Mouse (Mus musculus) stomach, embryonic 15.5 days (tissue): Measurements from ENCODE around the gene Mrps9. TPM values are rescaled to one million over a fixed set of nuclear protein-coding genes. Genes with fewer than 3 reads are reported as not detected.
"Not testable (repeated sequence)": the region's sequence is repeated elsewhere in the genome, so short reads cannot be mapped to it uniquely, and the experiment has no call there.

Experiments used
- ATAC-seq: fragments of 200-750 bp; cut with Nextera tagmentation; 2 replicates; pipeline ENCODE4 v1.8.0; 2017; ENCODE audit warnings: low read depth, moderate number of reproducible peaks, moderate TSS enrichment; ENCODE audit not compliant: insufficient read depth, low FRiP score
- H3K27ac ChIP-seq: fragments of 300-500 bp; sonication (generic); 2 replicates; pipeline ENCODE4 v1.5.1; 2015; ENCODE audit warnings: mild to moderate bottlenecking, inconsistent platforms
- H3K27me3 ChIP-seq: fragments of 300-500 bp; sonication (generic); replicated peaks from 2 replicates; pipeline ENCODE4 v1.6.1; 2015; ENCODE audit warnings: inconsistent platforms
- H3K36me3 ChIP-seq: fragments of 300-500 bp; sonication (generic); 2 replicates; pipeline ENCODE4 v1.6.1; 2015; ENCODE audit warnings: inconsistent platforms
- H3K4me1 ChIP-seq: fragments of 300-500 bp; sonication (generic); 2 replicates; pipeline ENCODE4 v1.6.1; 2015; ENCODE audit warnings: inconsistent platforms
- H3K4me2 ChIP-seq: fragments of 300-500 bp; sonication (generic); 2 replicates; pipeline ENCODE4 v1.6.1; 2015; ENCODE audit warnings: mild to moderate bottlenecking, inconsistent platforms
- H3K4me3 ChIP-seq: fragments of 300-500 bp; sonication (generic); replicated peaks from 2 replicates; pipeline ENCODE4 v1.5.1; 2015; ENCODE audit warnings: inconsistent platforms
- H3K9ac ChIP-seq: fragments of 300-500 bp; sonication (generic); 2 replicates; pipeline ENCODE4 v1.6.1; 2015; ENCODE audit warnings: inconsistent platforms
- H3K9me3 ChIP-seq: fragments of 300-500 bp; sonication (generic); 2 replicates; pipeline ENCODE4 v1.6.1; 2016; ENCODE audit warnings: inconsistent platforms
- WGBS: fragments of 180-500 bp; shearing (Covaris S2); methylation state at CpG from one replicate; pipeline ENCODE4 v1.1.7; 2015; 5-methylcytosine and 5-hydroxymethylcytosine counted together
- polyA plus RNA-seq: library from polyadenylated mRNA; unstranded; fragments of >200 nt; fragmentation: Nextera tagmentation; extraction: Ambion mirVana; gene quantifications from 2 replicates; pipeline ENCODE4 v1.2.1, GENCODE M21; 2015

Gene Mrps9
- polyA plus RNA-seq, 1 experiment from 2014 or later: 48.8 TPM

DNA sequence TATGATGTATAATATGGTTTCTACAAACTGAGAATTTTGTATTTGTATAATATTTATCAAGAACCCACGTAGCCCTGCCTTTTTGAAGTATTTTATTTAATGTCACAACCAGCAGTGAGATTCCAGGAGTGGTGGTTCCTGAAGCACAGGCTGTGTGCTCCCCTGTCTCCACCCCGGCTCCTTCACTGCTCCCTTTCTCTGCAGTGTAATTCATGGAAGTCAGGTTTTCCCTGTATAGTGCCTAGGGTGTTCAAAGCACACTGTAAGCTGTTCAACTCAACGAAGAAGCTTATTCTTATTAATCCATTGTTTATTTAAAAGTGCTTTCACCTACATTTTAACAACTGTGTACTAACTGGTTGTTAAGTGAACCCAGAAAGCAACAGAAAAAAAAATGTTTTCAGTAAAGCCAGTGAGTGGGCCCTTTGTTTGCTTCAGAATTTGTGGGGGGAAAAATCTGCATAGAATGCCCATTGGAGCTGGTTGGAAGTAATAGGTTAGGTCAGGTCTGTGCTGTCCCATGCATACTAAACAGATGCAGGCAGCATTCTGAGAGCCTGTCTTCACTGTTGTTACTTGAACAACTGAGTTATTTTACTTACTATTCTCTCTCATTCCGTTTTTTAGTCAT is 25.5 kb downstream of the Mrps9 start:
- H3K36me3 ChIP-seq: no peaks in the 10 kb centered on the region
- ATAC-seq: no peak
- H3K27ac ChIP-seq: no peak overlapping the region
- no peaks in the 10 kb centered on the region for H3K27me3 ChIP-seq
- H3K9me3 ChIP-seq: no peaks in the 10 kb centered on the region
- no peak overlapping the region for H3K9ac ChIP-seq
- no peak overlapping the region for H3K4me2 ChIP-seq
- H3K4me3 ChIP-seq: no peak overlapping the region
- 67% methylated on average over 4 of the region's 4 CpGs for WGBS
- H3K4me1 ChIP-seq: no peaks in the 10 kb centered on the region

DNA sequence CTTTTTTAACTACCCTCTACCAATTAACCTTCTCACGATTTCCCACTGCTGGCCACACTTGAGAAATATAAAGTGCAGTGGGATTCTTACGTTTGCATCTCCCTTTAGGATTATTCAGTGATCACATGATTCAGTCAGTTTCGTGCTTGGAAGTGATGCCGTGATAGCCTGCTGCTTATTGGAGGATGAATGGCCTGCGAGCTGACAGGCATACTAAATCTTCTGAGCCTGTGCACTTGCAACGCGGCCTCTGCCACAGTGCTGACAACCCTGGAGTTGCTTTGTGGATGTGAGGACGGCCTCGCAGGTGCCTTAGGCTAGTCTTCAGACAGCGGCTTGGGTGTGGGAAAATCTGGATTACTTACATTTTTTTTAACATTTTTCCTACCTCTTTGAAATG is 26.2 kb downstream of the Mrps9 start:
- no peak overlapping the region for H3K4me2 ChIP-seq
- no peaks in the 10 kb centered on the region for H3K4me1 ChIP-seq
- no peak overlapping the region for H3K4me3 ChIP-seq
- H3K9ac ChIP-seq: no peak overlapping the region
- no peaks in the 10 kb centered on the region for H3K36me3 ChIP-seq
- 74% methylated on average over 10 of the region's 10 CpGs for WGBS
- ATAC-seq: no peak
- H3K27ac ChIP-seq: no peak overlapping the region
- no peaks in the 10 kb centered on the region for H3K9me3 ChIP-seq
- H3K27me3 ChIP-seq: no peaks in the 10 kb centered on the region

DNA sequence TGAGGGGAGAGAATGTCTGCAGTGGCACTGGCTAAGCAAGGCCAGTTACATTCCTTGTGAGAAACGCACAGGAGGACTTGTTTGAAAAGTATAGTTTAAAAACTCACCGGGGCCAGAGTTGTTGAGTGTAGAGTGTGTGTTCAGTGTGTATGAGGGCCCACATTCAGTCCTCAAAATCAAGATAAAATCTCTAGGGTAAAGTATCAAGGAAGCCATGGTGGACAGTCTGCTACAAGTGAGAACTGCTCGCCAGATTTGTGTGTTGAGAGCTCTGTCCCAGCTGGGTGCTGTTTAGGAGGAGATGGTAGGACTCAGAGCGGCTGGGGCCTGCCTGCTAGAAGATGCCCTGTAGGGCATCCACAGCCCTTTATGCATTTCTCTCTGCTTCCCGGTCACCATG is 27.8 kb downstream of the Mrps9 start:
- Histone ChIP-seq H3K27me3 (no peaks in the 10 kb centered on the region), H3K9ac (no peak overlapping the region), H3K9me3 (no peaks in the 10 kb centered on the region), H3K36me3 (no peaks in the 10 kb centered on the region), H3K27ac (no peak overlapping the region), H3K4me2 (no peak overlapping the region), H3K4me1 (no peaks in the 10 kb centered on the region), H3K4me3 (no peak overlapping the region)
- WGBS: 86% methylated on average over 5 of the region's 5 CpGs
- ATAC-seq: no peak

DNA sequence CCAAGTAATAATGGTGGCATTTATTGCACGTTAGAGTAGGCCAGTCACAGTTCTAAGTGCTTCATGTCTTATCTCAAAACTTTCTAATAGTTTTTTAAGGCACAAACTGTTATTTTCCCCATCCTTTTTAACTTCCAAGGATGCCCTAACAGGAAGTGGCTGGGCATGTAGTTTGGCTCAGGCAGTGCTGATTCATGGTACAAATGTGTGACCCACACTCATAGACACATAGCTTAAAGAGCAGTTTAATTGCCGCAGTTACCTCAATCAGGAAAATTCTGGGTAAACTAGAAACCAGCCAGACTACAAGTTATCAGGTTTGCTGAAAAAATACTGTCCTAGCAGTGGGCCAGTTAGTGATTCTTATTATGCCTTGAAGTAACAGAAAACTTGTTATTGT is 31.2 kb downstream of the Mrps9 start:
- no peak for ATAC-seq
- no peak overlapping the region for H3K4me3 ChIP-seq
- 94% methylated on average over 2 of the region's 2 CpGs for WGBS
- H3K9me3 ChIP-seq: no peaks in the 10 kb centered on the region
- H3K4me2 ChIP-seq: no peak overlapping the region
- no peaks in the 10 kb centered on the region for H3K27me3 ChIP-seq
- no peaks in the 10 kb centered on the region for H3K36me3 ChIP-seq
- H3K4me1 ChIP-seq: no peaks in the 10 kb centered on the region
- H3K27ac ChIP-seq: no peak overlapping the region
- no peak overlapping the region for H3K9ac ChIP-seq

DNA sequence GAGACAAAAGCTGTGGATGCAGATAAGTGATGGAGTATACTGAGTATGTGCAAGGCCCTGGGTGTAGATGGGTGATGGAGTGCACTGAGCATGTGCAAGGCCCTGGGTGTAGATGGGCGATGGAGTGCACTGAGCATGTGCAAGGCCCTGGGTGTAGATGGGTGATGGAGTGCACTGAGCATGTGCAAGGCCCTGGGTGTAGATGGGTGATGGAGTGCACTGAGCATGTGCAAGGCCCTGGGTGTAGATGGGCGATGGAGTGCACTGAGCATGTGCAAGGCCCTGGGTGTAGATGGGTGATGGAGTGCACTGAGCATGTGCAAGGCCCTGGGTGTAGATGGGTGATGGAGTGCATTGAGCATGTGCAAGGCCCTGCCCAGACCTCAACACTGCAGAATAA is 32.4 kb downstream of the Mrps9 start:
- H3K4me1 ChIP-seq, H3K4me3 ChIP-seq, H3K9me3 ChIP-seq, H3K9ac ChIP-seq, H3K27me3 ChIP-seq, H3K27ac ChIP-seq, H3K36me3 ChIP-seq, H3K4me2 ChIP-seq, ATAC-seq: not testable (repeated sequence)
- 94% methylated on average over 1 of the region's 2 CpGs for WGBS

DNA sequence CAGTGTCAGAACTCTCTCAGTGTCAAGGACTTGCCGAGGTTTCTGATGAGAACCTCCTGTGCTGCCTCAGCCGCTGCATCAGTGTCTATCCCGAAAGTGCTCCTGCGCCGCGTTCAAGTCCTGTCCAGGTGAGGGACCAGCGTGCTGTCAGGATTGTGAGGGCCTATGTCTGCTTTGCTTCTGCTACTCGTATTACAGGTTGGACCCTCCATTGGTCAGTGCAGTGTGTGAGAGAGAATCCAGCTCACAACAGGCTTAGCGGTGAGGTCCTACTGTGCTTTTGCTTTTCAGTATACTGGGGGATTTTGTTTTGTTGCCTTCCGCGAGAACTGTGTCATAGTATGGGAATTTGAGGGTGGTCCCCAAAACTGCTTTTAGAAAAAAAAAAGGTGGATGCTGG is 36.8 kb downstream of the Mrps9 start:
- H3K9me3 ChIP-seq: no peaks in the 10 kb centered on the region
- no peak overlapping the region for H3K27ac ChIP-seq
- H3K4me3 ChIP-seq: no peak overlapping the region
- H3K4me1 ChIP-seq: 0 out of 2 replicates have a peak, but pooled peaks cover 4% of the 10 kb centered on the region
- WGBS: 90% methylated on average over 11 of the region's 11 CpGs
- H3K4me2 ChIP-seq: no peak overlapping the region
- H3K9ac ChIP-seq: no peak overlapping the region
- no peak for ATAC-seq
- no peaks in the 10 kb centered on the region for H3K27me3 ChIP-seq
- no peaks in the 10 kb centered on the region for H3K36me3 ChIP-seq

DNA sequence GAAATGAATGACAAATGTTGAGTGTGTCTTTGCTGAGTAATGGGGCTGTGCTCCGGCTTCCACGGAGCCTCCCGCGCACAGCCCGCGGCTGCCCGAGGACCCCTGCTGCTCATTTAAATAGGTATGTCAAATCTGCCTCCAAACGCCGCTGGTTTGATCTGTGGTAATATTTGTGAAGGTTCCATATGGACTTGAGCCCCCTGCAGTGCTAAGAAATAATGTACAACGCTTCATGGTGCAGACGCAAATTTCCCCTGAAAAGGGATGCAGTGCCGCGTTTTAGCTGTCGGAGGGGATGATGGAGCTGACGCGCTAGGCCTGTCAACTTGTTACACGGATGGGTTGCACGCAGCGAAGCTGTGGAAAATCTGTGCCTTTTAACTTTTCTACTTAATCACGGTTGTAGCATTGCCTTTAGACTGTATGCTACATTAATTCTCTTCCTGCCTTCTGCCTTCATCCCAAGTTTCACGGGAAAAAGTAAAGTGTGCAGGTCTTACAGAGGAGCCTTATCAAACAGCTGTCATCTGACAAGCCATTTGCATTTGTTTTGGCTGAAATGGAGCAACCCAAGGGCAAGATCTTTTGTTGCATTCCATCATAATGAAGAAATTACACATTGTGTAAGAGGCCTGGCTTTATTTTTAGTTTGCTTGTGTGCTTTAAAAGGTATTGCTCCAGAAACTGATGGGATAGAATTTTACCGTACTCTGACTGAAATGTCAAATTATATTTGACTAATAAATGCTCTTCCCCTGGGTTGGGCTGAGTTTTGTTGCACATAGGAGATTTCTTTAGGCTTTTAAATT is 37.7 kb downstream of the Mrps9 start:
- Histone ChIP-seq H3K9me3 (no peaks in the 10 kb centered on the region), H3K4me1 (0 out of 2 replicates have a peak, but pooled peaks cover 4% of the 10 kb centered on the region), H3K27ac (no peak overlapping the region), H3K4me3 (no peak overlapping the region), H3K36me3 (no peaks in the 10 kb centered on the region), H3K27me3 (no peaks in the 10 kb centered on the region), H3K4me2 (no peak overlapping the region), H3K9ac (no peak overlapping the region)
- ATAC-seq: no peak
- WGBS: 52% methylated on average over 22 of the region's 22 CpGs

DNA sequence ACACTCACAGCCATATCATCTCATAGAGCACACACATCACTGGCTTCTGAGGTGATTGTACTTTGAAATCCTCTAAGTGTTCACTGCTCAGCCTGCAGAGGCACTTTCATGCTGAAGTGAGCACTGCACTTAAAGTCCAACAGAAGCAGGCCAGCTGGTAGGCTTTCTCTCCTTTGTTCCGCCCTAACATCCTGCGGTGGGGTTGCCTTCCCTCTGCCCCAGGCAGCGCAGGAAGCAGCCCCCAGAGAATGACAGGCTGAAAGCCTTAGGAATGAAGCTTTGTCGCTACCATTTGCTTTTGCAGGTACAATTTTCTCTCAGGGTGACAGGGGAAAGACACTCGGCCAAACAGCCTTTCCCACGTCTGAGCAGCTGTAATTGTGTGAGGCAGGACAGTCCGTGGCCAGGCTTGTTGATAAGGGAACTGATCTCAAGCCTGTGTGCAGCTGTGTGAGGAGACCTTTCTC is 38.4 kb downstream of the Mrps9 start:
- H3K4me1 ChIP-seq: 0 out of 2 replicates have a peak, but pooled peaks cover 4% of the 10 kb centered on the region
- no peak overlapping the region for H3K4me3 ChIP-seq
- no peak overlapping the region for H3K9ac ChIP-seq
- H3K9me3 ChIP-seq: no peaks in the 10 kb centered on the region
- WGBS: 48% methylated on average over 7 of the region's 7 CpGs
- no peaks in the 10 kb centered on the region for H3K27me3 ChIP-seq
- ATAC-seq: no peak
- no peaks in the 10 kb centered on the region for H3K36me3 ChIP-seq
- no peak overlapping the region for H3K4me2 ChIP-seq
- no peak overlapping the region for H3K27ac ChIP-seq

DNA sequence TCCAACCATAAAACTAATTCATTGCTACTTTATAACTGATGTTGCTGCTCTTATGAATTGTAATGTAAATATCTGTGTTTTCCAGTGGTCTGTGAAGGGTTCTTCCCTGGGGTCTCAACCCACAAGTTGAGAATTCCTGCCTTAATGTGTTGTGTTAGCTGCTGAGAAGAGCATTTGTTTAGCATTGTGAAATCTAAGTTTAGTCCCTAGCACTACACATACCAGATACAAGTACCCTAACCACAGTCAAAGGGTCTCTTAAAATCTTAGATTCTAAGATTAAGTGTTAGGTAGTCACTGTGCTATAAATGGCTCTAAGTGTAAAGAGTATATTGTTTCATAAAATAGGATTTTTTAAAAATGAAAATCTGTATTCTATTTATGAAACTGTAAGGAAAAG is 43.7 kb downstream of the Mrps9 start:
- H3K4me1 ChIP-seq: no peaks in the 10 kb centered on the region
- H3K9me3 ChIP-seq: no peaks in the 10 kb centered on the region
- no peak overlapping the region for H3K4me2 ChIP-seq
- H3K27me3 ChIP-seq: no peaks in the 10 kb centered on the region
- no peak overlapping the region for H3K4me3 ChIP-seq
- no peak for ATAC-seq
- H3K27ac ChIP-seq: no peak overlapping the region
- H3K9ac ChIP-seq: no peak overlapping the region
- peaks cover 8% of the 10 kb centered on the region; the same call in 1 of the 2 replicates for H3K36me3 ChIP-seq

DNA sequence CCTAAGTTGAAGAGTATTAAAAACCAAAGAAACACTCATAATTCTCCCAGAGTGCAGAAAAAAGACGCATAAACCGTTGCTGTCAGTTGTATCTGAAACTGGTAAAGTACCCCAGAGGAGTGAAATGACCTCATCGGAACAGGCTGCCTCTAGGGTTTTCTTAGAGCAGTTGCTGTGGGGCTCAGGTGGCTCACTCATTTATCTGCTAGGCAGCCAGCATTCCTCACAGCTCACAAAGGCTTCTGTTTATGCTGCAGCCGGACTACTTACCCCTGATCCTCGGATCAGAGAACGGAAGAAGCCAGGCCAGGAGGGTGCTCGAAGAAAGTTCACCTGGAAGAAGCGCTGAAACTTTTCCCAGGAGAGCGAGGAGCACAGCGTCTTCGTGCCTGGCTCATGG is 54.1 kb downstream of the Mrps9 start:
- no peaks in the 10 kb centered on the region for H3K4me1 ChIP-seq
- H3K9me3 ChIP-seq: no peaks in the 10 kb centered on the region
- WGBS: 73% methylated on average over 11 of the region's 11 CpGs
- no peaks in the 10 kb centered on the region for H3K27me3 ChIP-seq
- no peak overlapping the region for H3K27ac ChIP-seq
- H3K4me3 ChIP-seq: no peak overlapping the region
- ATAC-seq: no peak
- no peaks in the 10 kb centered on the region for H3K36me3 ChIP-seq
- H3K9ac ChIP-seq: no peak overlapping the region
- no peak overlapping the region for H3K4me2 ChIP-seq

DNA sequence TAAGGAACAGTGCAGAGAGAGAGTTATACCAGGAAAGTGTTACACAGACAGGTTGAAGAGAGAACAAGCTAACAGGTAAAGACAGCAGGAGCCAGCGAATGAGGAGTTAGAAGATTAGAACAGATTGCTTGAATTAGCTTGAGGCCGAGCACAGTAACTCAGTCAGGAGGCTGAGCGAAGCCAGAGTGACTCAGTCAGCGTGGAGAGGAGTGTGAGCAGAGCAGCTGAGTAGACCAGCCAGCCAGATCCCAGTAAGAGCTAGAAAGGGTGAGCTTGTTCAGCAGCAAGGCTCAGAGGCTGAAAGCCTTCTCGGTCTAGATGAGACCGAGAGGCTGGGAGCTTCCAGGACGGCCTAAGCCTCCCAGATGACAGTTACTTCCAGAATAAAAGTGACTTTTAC is 55.7 kb downstream of the Mrps9 start:
- Histone ChIP-seq H3K4me3 (no peak overlapping the region), H3K27ac (no peak overlapping the region), H3K9ac (no peak overlapping the region), H3K4me2 (no peak overlapping the region), H3K9me3 (no peaks in the 10 kb centered on the region), H3K4me1 (no peaks in the 10 kb centered on the region), H3K36me3 (no peaks in the 10 kb centered on the region), H3K27me3 (no peaks in the 10 kb centered on the region)
- no peak for ATAC-seq
- 84% methylated on average over 7 of the region's 7 CpGs for WGBS

DNA sequence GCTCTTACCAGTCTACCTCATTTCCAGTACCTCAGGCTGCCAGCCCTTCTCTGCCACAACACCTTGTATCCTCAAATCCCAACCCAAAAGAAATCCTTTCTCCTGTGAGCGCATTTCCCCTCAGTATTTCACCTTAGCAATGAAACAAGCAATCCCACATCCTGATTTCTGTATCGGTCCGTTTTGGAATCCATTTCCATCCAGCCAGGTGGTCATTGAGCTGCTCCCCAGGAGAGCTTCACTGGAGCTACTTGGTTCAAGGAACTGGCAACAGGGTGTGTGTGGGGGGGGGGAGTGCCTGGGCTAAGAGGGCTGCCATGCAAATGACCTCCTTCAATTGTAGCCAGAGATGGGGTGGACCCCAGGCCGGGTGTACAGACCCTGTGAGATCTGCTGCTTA is 56.1 kb downstream of the Mrps9 start:
- Histone ChIP-seq H3K9me3 (no peaks in the 10 kb centered on the region), H3K4me1 (no peaks in the 10 kb centered on the region), H3K27ac (no peak overlapping the region), H3K9ac (no peak overlapping the region), H3K27me3 (no peaks in the 10 kb centered on the region), H3K36me3 (no peaks in the 10 kb centered on the region), H3K4me3 (no peak overlapping the region), H3K4me2 (no peak overlapping the region)
- 74% methylated on average over 4 of the region's 4 CpGs for WGBS
- ATAC-seq: no peak
